Mouse (Mus musculus) gastrocnemius, postnatal 25 days (tissue): ENCODE results near the gene Clasrp. TPM values are rescaled to one million over a fixed set of nuclear protein-coding genes. Genes with fewer than 3 reads are reported as not detected.
A peak's percentile ranks its signal among the peaks of the same experiment; 100 is the strongest.

Experiments
- DNase-seq: peaks from one replicate; pipeline ENCODE4 v3.0.0; 2022
- total RNA-seq, 2 experiments: library from RNA; stranded (reverse); gene quantifications; 1 replicate in 1 of 2; 2 replicates in 1 of 2; pipeline ENCODE4 v1.2.3; 2021

The Clasrp gene
- total RNA-seq, 2 experiments from 2014 or later = 11.2 to 12.4 TPM

- DNase-seq = peak; percentile 8
Measured at GRCm38 (mm10) chr7:19562643-19563410, 41.5 kb downstream of the Clasrp start, which contains the start of gene Ppp1r37. Ppp1r37 (minus strand) TSS chr7:19563076.

- peak; percentile 90 for DNase-seq
Measured at GRCm38 (mm10) chr7:19561765-19562642, 42.3 kb downstream of the Clasrp start.

GRCm38 (mm10) chr7:19561431-19561764 lies 42.9 kb downstream of the Clasrp start:
- DNase-seq = no peak

GRCm38 (mm10) chr7:19560491-19561260 lies 43.6 kb downstream of the Clasrp start:
- DNase-seq = peak; percentile 8

- no peak for DNase-seq
Measured at GRCm38 (mm10) chr7:19558965-19559364, 45.3 kb downstream of the Clasrp start.

GRCm38 (mm10) chr7:19557982-19558900 lies 46.0 kb downstream of the Clasrp start:
- DNase-seq = no peak

GRCm38 (mm10) chr7:19557086-19557485 lies 47.2 kb downstream of the Clasrp start:
- peak; percentile 59 for DNase-seq

GRCm38 (mm10) chr7:19554168-19554567 lies 50.1 kb downstream of the Clasrp start:
- no peak for DNase-seq

- DNase-seq = no peak
Measured at GRCm38 (mm10) chr7:19552443-19552842, 51.8 kb downstream of the Clasrp start.

GRCm38 (mm10) chr7:19551634-19552033 lies 52.7 kb downstream of the Clasrp start:
- DNase-seq = no peak

GRCm38 (mm10) chr7:19549394-19549793 lies 54.9 kb downstream of the Clasrp start:
- DNase-seq = no peak

- DNase-seq = no peak
Measured at GRCm38 (mm10) chr7:19547344-19547969, 56.8 kb downstream of the Clasrp start.

- no peak for DNase-seq
Measured at GRCm38 (mm10) chr7:19546007-19546406, 58.3 kb downstream of the Clasrp start.

GRCm38 (mm10) chr7:19543584-19543983 lies 60.7 kb downstream of the Clasrp start:
- DNase-seq = no peak

GRCm38 (mm10) chr7:19542155-19542691 lies 62.1 kb downstream of the Clasrp start:
- DNase-seq = peak; percentile 33

GRCm38 (mm10) chr7:19541681-19542154 lies 62.6 kb downstream of the Clasrp start:
- DNase-seq = no peak

GRCm38 (mm10) chr7:19540771-19541566 lies 63.3 kb downstream of the Clasrp start:
- peak; percentile 39 for DNase-seq

GRCm38 (mm10) chr7:19534676-19535075 lies 69.6 kb downstream of the Clasrp start:
- DNase-seq = no peak

GRCm38 (mm10) chr7:19532240-19532639 lies 72.0 kb downstream of the Clasrp start:
- DNase-seq = no peak
